Mouse (Mus musculus) ES-E14 (cell line): ENCODE results near the gene Tbccd1.

Experiments
- CHD2 ChIP-seq: IDR thresholded peaks from 2 replicates; pipeline ENCODE4 v1.6.1; 2014; ENCODE audit warnings: mild to moderate bottlenecking, low read depth, low read length, inconsistent platforms
- HCFC1 ChIP-seq: IDR thresholded peaks from 2 replicates; pipeline ENCODE4 v1.6.1; 2012; ENCODE audit warnings: low read length, inconsistent platforms, borderline replicate concordance; ENCODE audit not compliant: insufficient read depth
- MAFK ChIP-seq: IDR thresholded peaks from 2 replicates; pipeline ENCODE4 v1.6.1; 2014; ENCODE audit warnings: mild to moderate bottlenecking, low read depth, low read length, inconsistent platforms; ENCODE audit not compliant: insufficient read depth
- ZC3H11A ChIP-seq: IDR thresholded peaks from 2 replicates; pipeline ENCODE4 v1.6.1; 2012; ENCODE audit warnings: low read depth, mild to moderate bottlenecking, inconsistent platforms, low read length, borderline replicate concordance
- ZNF384 ChIP-seq: IDR thresholded peaks from 2 replicates; pipeline ENCODE4 v1.6.1; 2012; ENCODE audit warnings: low read depth, low read length, inconsistent platforms

- TF ChIP-seq MAFK, result no peak
- no peak for TF ChIP-seq ZNF384
- no peak for TF ChIP-seq CHD2
- TF ChIP-seq HCFC1, result no peak
- TF ChIP-seq ZC3H11A, result no peak
Observed at GRCm38 (mm10) chr16:22856773-22857172, 696 bp downstream of the Tbccd1 start.
